Mouse (Mus musculus) hindbrain, embryonic 13.5 days (tissue): ENCODE data around the gene Dicer1. TPM values are rescaled to one million over a fixed set of nuclear protein-coding genes. Genes with fewer than 3 reads are reported as not detected.

Source experiments
- polyA plus RNA-seq: library from polyadenylated mRNA; unstranded; fragments of >200 nt; fragmentation: Nextera tagmentation; extraction: Ambion mirVana; gene quantifications from 2 replicates; pipeline ENCODE4 v1.2.1, GENCODE M21; 2015

The Dicer1 gene
- polyA plus RNA-seq, 1 experiment from 2014 or later = 55.1 TPM

Other genes with a start within 250 kb of the Dicer1 start
- 1.2 and 2.1 TPM in 2 replicates for gene Clmn, start 113.1 kb upstream of the Dicer1 start, polyA plus RNA-seq